Mouse (Mus musculus) testis, postnatal 14 days (tissue): ENCODE data around the gene Sln.

Experiments used
- DNase-seq: peaks from one replicate; pipeline ENCODE4 v3.0.0; 2021; ENCODE audit warnings: low spot score

Sln gene

DNA sequence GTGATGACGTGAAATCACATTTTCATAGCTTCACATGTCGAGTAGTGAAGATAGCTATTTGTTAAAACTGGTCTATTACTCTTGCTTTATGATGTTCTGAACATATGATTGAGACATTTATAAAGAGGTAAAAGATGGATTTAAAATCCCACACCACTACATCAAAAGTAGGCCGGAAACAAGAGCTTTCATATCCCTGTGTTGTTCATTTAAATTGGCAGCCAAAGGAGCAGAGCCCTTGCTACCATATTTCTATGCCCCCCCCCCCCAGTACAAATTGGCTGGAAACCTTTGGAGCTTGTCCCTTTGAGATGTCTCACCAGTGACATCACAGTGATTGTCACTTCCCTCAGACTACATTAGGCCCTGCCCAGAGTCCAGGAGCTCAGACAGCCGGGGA lies at the start of gene Sln:
Gene Sln (plus strand): TSS at position 301 of the 400 bp plus-strand sequence.
- no peak for DNase-seq

DNA sequence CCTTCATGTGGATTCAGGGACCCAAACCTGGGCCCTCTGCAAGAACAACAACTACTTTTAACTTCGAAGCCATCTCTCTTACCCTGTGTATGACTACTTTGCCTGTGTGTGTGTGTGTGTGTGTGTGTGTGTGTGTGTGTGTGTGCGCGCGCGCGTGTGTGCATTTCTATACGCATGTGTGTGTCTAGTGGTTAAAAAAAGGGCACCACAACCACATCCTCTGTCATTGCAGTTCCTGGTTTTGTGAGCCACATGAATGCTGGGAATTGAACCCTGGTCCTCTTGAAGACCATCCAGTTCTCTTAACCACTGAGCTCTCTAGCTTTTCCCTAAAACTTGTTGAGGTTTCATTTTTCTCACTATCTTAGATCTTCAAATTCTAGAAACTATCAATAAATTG lies 47.0 kb upstream of the Sln start:
- DNase-seq, result no peak

DNA sequence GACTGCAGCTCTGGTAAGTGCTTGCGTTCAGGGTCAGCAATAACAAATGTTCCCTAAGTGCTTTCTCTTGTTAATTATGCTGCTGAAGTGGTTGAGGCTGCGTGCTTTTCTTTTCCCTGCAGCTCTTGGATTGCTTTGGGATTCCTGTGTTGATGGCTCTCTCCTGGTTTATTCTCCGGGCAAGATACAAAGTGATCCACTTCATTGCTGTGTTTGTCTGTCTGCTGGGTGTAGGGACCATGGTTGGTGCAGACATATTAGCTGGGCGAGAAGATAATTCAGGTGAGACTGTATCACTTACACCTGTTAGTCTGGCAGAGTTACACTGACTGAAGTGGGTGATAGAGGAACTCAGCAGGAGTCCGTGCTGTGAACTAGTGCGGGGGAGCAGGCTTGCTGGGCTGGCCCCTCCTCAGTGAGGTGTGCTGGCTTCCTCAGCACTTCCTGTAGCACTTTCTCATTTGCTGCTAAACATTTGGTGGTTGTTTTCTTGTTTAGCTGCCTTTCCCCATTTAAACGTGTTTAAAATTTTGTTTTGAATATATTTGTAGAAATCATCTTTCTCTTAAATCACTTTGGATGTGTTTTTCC lies 43.4 kb upstream of the Sln start:
- peak; percentile 16 for DNase-seq

- no peak for DNase-seq
Observed at GRCm38 (mm10) chr9:53813418-53813817, 36.5 kb upstream of the Sln start.

DNA sequence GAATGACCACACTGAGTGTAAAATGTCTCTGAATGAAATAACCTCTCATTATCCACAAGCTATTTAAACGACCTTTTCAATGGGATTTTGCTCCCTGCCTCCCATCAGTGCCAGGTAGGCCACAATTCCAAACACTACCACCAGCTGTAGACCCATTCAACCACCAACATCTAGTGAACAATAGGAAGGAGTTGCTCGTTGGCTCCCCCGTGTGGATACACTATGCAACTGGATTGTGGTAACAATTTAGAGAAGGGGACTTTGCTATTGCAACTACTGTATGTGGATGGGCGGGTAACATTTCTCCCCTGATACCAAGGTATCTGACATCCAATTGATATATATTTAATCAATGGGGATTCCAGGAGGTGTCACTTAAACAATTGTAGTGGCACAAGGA lies 31.2 kb upstream of the Sln start:
- peak; percentile 36 for DNase-seq

DNA sequence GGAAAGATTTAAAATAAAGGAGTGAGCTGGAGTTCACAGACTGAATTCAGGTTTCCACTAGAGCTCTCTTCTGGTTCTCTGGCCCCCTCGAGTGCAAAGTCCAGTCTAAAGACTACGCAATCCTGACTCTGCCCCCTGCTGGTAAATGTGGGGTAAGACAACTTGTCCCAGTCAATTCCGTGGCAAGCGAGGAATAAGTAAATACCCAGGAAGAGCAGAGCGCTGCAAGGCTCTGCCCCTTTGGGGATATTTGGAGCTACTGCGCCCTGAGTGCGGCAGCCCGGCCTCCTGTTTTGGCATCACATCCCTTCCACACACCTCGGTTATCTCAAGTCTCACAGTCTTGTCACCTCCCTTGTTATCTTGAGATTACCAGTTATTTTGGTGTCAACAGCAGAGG lies 24.6 kb upstream of the Sln start:
- peak; percentile 14 for DNase-seq

DNA sequence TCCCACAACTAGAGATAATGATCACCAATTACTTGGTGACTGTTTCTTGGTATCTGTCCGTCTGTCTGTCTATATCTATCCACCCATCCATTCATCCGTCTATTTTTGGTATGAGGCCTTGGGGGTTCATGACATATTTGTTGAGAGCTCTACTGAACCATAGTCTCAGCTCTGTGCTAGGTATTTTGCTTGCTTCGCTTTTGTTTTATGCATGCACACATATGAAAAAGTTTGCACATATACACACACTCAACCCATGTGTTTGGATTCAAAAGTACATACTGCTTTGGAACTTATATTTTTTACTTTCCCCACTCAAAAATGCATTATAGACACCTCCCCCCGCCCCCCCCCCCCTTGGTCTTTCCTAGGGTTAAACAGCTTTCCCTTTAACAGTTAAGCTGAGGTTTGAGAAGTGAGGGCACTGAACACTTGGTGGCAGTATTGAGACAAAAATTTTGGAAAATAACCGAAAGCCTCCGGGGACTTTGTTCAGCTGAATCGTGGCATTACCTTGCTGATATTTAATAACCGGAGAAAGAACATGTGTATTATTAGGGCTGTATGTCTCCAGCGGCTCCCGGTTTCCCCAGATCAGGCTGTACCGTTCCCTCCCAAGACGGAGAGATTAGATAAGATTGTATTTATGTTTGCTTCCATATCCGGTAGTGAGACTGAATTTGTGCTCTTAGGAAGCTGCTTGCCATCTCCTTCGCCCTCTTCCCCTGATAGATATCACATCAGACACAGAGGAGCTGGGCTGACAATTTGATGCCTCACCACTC lies 20.7 kb upstream of the Sln start:
- DNase-seq, result no peak

GRCm38 (mm10) chr9:53829866-53830209 lies 20.1 kb upstream of the Sln start:
- no peak for DNase-seq

DNA sequence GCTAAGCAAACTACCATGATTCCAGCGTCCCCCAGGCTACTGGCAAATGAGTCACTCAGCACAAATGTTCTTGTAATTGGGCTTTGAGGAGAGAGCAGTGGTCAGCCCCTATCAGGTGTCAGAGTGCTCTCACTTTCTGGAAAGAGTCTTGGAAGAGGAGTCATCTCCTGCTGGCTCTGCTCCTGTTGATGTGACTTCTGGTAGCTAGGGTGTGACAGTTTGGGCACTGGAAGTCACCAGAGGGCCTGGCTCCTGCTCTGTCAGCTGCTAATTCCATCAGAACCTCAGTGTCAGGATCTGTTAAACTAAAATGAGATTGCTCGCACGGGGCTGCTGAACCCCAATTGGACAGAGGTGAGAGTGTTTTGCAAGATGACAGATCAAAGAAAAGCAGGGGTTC lies 14.9 kb upstream of the Sln start:
- no peak for DNase-seq

- DNase-seq, result no peak
Observed at GRCm38 (mm10) chr9:53835976-53836375, 14.0 kb upstream of the Sln start.

DNA sequence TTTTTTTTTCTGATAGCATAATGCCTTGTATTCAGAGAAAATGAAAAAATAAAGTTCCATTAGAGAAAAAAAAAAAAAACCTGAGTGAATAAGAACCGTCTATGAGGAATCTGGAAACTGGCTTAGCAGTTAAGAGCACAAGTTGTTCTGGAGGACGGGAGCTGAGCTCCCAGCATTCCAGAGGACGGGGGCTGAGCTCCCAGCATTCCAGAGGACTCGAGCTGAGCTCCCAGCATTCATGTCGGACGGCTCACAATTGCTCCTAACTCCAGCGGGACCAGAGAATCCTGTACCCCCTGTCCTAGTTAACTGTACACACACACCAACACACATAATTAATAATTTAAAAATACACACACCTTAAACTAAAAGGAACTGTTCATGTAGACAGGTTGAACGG lies 11.1 kb upstream of the Sln start:
- no peak for DNase-seq

DNA sequence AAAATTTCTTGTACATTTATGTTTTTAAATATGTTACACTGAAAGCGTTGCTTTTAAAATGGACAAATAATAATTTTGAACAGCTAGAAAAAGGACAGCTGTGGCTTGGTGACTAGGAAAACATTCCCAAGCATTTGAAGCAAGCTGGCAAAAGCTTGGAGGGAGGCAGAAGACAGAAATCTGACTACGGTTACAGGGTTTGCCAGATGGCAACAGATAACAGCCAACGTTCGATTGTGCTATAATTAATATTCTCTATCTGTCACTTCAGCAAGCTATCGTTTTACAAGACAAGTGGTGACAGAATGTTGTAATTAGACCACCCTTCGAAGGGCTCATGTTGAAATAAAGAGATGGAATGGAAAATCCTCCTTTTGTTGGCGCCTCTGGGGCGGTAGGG lies 1.4 kb upstream of the Sln start:
- no peak for DNase-seq

- no peak for DNase-seq
Observed at GRCm38 (mm10) chr9:53852158-53852557, 2.2 kb downstream of the Sln start.

- DNase-seq, result no peak
Observed at GRCm38 (mm10) chr9:53853672-53854071, 3.7 kb downstream of the Sln start.

- DNase-seq, result no peak
Observed at GRCm38 (mm10) chr9:53854525-53854924, 4.6 kb downstream of the Sln start.

GRCm38 (mm10) chr9:53857864-53858263 lies 7.9 kb downstream of the Sln start:
- DNase-seq, result peak; percentile 47

DNA sequence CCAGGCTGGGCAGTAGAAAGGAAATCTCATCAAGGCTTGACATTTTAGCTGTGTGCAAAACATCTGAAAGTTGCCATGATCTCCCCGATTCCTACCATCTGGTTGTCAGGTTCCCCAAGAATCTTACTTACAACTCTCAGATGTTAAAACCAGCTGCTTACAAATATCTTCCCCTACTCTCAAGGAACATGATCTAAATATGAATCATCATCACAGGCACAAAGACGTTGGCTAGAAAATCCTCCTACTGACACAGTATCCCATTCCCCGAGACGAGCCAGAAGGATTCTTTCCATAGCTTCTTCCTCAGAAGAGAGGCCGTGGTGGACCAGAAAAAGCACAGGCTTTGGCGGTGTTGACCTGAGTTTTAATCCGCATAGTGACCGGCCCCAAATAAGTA lies 23.3 kb downstream of the Sln start:
- DNase-seq, result no peak

DNA sequence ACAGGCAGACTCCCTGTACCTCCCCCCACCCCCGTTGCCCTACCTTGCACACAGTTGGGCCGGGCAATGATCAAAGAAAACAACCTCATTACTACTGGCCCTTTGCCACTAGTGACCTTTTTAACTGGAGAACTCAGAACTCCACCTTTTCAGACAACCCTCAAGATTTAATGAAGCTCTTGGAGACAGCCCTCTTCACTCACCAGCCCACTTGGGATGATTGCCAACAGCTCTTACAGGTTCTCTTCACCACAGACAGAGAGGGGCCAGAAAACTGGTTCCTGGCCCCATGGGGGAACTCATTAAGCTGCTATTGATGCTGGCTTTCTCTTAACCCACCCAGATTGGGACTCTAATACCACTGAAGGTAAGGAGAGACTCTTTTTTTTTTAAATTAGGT lies 27.5 kb downstream of the Sln start:
- DNase-seq, result no peak

GRCm38 (mm10) chr9:53883588-53884280 lies 33.8 kb downstream of the Sln start:
- DNase-seq, result no peak

- DNase-seq, result no peak
Observed at GRCm38 (mm10) chr9:53890075-53890474, 40.1 kb downstream of the Sln start.

GRCm38 (mm10) chr9:53895827-53896226 lies 45.9 kb downstream of the Sln start:
- no peak for DNase-seq

DNA sequence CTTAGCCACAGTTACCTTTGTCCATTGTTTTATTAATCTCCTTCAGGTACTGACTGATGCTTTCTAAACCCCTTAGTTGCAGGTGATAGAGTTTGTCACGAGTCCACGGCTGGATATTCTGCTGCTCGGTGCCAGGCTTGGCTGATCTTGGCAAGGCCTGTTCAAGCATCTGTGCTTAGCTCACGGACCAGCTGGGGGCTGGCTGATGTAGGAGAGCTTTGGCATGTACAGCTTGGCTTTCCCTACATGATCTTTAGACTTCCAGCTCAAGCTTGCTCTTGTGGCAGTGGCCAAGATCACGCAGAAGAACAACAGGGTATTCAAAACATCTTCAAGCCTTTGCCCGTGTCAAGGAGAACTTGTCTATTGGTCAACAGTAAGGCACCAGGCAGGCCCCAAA lies 49.9 kb downstream of the Sln start:
- DNase-seq, result no peak

- no peak for DNase-seq
Observed at GRCm38 (mm10) chr9:53903215-53903842, 53.4 kb downstream of the Sln start.
